Mouse (Mus musculus) spleen, adult 12 weeks (tissue): ENCODE results near the gene Itgb2.
A peak's percentile ranks its signal among the peaks of the same experiment; 100 is the strongest.

Experiments used
- DNase-seq: peaks from one replicate; pipeline ENCODE4 v3.0.0; 2022; ENCODE audit warnings: low spot score

Itgb2 gene

GRCm38 (mm10) chr10:77516379-77516951 lies 13.6 kb upstream of the Itgb2 start:
- DNase-seq: no peak

GRCm38 (mm10) chr10:77517066-77517620 lies 12.9 kb upstream of the Itgb2 start:
- peak; percentile 40 for DNase-seq

GRCm38 (mm10) chr10:77517801-77518200 lies 12.3 kb upstream of the Itgb2 start:
- no peak for DNase-seq

GRCm38 (mm10) chr10:77519191-77519590 lies 10.9 kb upstream of the Itgb2 start:
- DNase-seq: no peak

GRCm38 (mm10) chr10:77520497-77520896 lies 9.6 kb upstream of the Itgb2 start:
- DNase-seq: no peak

- no peak for DNase-seq
These were observed 7.9 kb upstream of the Itgb2 start for GRCm38 (mm10) chr10:77522021-77522731.

- no peak for DNase-seq
These were observed 7.3 kb upstream of the Itgb2 start for GRCm38 (mm10) chr10:77522746-77523145.

GRCm38 (mm10) chr10:77523321-77523720 lies 6.7 kb upstream of the Itgb2 start:
- no peak for DNase-seq

- DNase-seq: no peak
These were observed 3.6 kb upstream of the Itgb2 start for GRCm38 (mm10) chr10:77526488-77526887.

- no peak for DNase-seq
These were observed 1.4 kb upstream of the Itgb2 start for GRCm38 (mm10) chr10:77528634-77529033.

GRCm38 (mm10) chr10:77531026-77532019 lies 1.3 kb downstream of the Itgb2 start:
- no peak for DNase-seq

GRCm38 (mm10) chr10:77532020-77532413 lies 2.0 kb downstream of the Itgb2 start:
- no peak for DNase-seq

- DNase-seq: no peak
These were observed 6.7 kb downstream of the Itgb2 start for GRCm38 (mm10) chr10:77536727-77537126.

- DNase-seq: no peak
These were observed 7.5 kb downstream of the Itgb2 start for GRCm38 (mm10) chr10:77537215-77538209.

- no peak for DNase-seq
These were observed 9.4 kb downstream of the Itgb2 start for GRCm38 (mm10) chr10:77539320-77539945.

- DNase-seq: no peak
These were observed 10.6 kb downstream of the Itgb2 start for GRCm38 (mm10) chr10:77540576-77541102.

GRCm38 (mm10) chr10:77541864-77542666 lies 12.0 kb downstream of the Itgb2 start:
- no peak for DNase-seq

GRCm38 (mm10) chr10:77543226-77543625 lies 13.2 kb downstream of the Itgb2 start:
- DNase-seq: no peak

GRCm38 (mm10) chr10:77544916-77545315 lies 14.9 kb downstream of the Itgb2 start:
- DNase-seq: no peak
